Mouse (Mus musculus) G1E (cell line): ENCODE data around the gene Sp7. TPM values are rescaled to one million over a fixed set of nuclear protein-coding genes. Genes with fewer than 3 reads are reported as not detected.

Experiments used
- ATAC-seq: 2 replicates; pipeline ENCODE4 v1.8.0; 2016; ENCODE audit warnings: mild to moderate bottlenecking; ENCODE audit not compliant: insufficient number of reproducible peaks, poor library complexity, low FRiP score, severe bottlenecking; ENCODE audit errors: extremely low read depth
- DNase-seq: peaks from one replicate; pipeline ENCODE4 v3.0.0; 2012; ENCODE audit warnings: low spot score
- H3K27me3 ChIP-seq: 2 replicates; pipeline ENCODE4 v1.6.1; 2012; ENCODE audit warnings: mild to moderate bottlenecking, low read length, inconsistent platforms; ENCODE audit not compliant: insufficient read depth
- H3K36me3 ChIP-seq: replicated peaks from 2 replicates; pipeline ENCODE3; 2012; ENCODE audit warnings: mild to moderate bottlenecking, inconsistent platforms
- H3K4me1 ChIP-seq: 2 replicates; pipeline ENCODE4 v1.6.1; 2012; ENCODE audit warnings: low read depth, low read length, inconsistent platforms, mixed read lengths; ENCODE audit not compliant: insufficient read depth
- H3K4me3 ChIP-seq: 2 replicates; pipeline ENCODE4 v1.5.1; 2012; ENCODE audit warnings: low read depth, mild to moderate bottlenecking, inconsistent platforms, low read length, moderate library complexity, mixed read lengths
- H3K9me3 ChIP-seq: replicated peaks from 2 replicates; pipeline ENCODE4 v1.6.1; 2012; ENCODE audit warnings: inconsistent platforms
- CTCF ChIP-seq: IDR thresholded peaks from 2 replicates; pipeline ENCODE4 v1.5.1; 2012; ENCODE audit warnings: low read depth, low read length, inconsistent platforms, mixed read lengths
- GATA1 ChIP-seq: IDR thresholded peaks from 2 replicates; pipeline ENCODE4 v1.6.1; 2012; ENCODE audit warnings: borderline replicate concordance, low read length, inconsistent platforms, mixed read lengths
- GATA2 ChIP-seq: IDR thresholded peaks from 2 replicates; pipeline ENCODE4 v1.6.1; 2012; ENCODE audit warnings: low read depth, low read length, inconsistent platforms, borderline replicate concordance
- POLR2AphosphoS5 ChIP-seq: IDR thresholded peaks from 2 replicates; pipeline ENCODE4 v1.6.1; 2012; ENCODE audit warnings: low read depth, low read length, inconsistent platforms; ENCODE audit not compliant: insufficient replicate concordance
- TAL1 ChIP-seq: conservative IDR thresholded peaks from 2 replicates; pipeline ENCODE4 v1.6.1; 2012; ENCODE audit warnings: low read depth, low read length, inconsistent platforms, mixed read lengths
- polyA plus RNA-seq: library from polyadenylated mRNA; stranded (reverse); fragments of >175 nt; gene quantifications from 2 replicates; pipeline ENCODE4 v1.2.3, GENCODE M21; 2012
- total RNA-seq, 2 experiments: library from RNA; stranded (forward) in 1 of 2; stranded (reverse) in 1 of 2; fragments of 200-1000 nt in 1 of 2; fragments of >200 nt in 1 of 2; fragmentation: Nextera tagmentation in 1 of 2; gene quantifications; 2 replicates each; pipeline ENCODE4 v1.2.3; 2014 to 2017

Gene Sp7
- total and polyA plus RNA-seq, 3 experiments, result 0.16 TPM; not detected in 2

GRCm38 (mm10) chr15:102358126-102358525 is 8.9 kb downstream of the Sp7 start:
- Histone ChIP-seq H3K27me3 (peaks cover 77% of the 10 kb centered on the region), H3K4me3 (no peak overlapping the region), H3K4me1 (peaks cover 9% of the 10 kb centered on the region; the same call in 1 of the 2 replicates), H3K36me3 (no peaks in the 10 kb centered on the region), H3K9me3 (peaks cover 11% of the 10 kb centered on the region)
- no peak for DNase-seq
- no peak for ATAC-seq
- no peak for TF ChIP-seq CTCF
- no peak for TF ChIP-seq GATA2

GRCm38 (mm10) chr15:102356501-102357325 is 10.3 kb downstream of the Sp7 start:
- ATAC-seq, result no peak
- no peak overlapping the region for H3K4me3 ChIP-seq
- no peak for DNase-seq
- H3K36me3 ChIP-seq, result no peaks in the 10 kb centered on the region
- peaks cover 9% of the 10 kb centered on the region for H3K4me1 ChIP-seq
- peaks cover 11% of the 10 kb centered on the region for H3K9me3 ChIP-seq
- TF ChIP-seq GATA2, result no peak
- no peak for TF ChIP-seq POLR2AphosphoS5
- no peak for TF ChIP-seq TAL1
- TF ChIP-seq CTCF, result no peak
- TF ChIP-seq GATA1, result no peak
- H3K27me3 ChIP-seq, result peaks cover 65% of the 10 kb centered on the region

- ATAC-seq (no peak), DNase-seq (no peak)
- peaks cover 61% of the 10 kb centered on the region for H3K27me3 ChIP-seq
- peaks cover 11% of the 10 kb centered on the region for H3K9me3 ChIP-seq
- peaks cover 13% of the 10 kb centered on the region for H3K4me1 ChIP-seq
- no peak overlapping the region; the same call in 1 of the 2 replicates for H3K4me3 ChIP-seq
- no peaks in the 10 kb centered on the region for H3K36me3 ChIP-seq
- no peak for TF ChIP-seq GATA1
- TF ChIP-seq GATA2, result no peak
- no peak for TF ChIP-seq POLR2AphosphoS5
Measured at GRCm38 (mm10) chr15:102355871-102356441, 11.0 kb downstream of the Sp7 start.

- Histone ChIP-seq H3K4me1 (peaks cover 15% of the 10 kb centered on the region), H3K4me3 (no peak overlapping the region; the same call in 1 of the 2 replicates), H3K27me3 (peaks cover 59% of the 10 kb centered on the region), H3K36me3 (no peaks in the 10 kb centered on the region), H3K9me3 (peaks cover 11% of the 10 kb centered on the region)
- ATAC-seq (no peak), DNase-seq (no peak)
- TF ChIP-seq GATA1, result no peak
- TF ChIP-seq TAL1, result no peak
- TF ChIP-seq GATA2, result no peak
- TF ChIP-seq POLR2AphosphoS5, result no peak
- no peak for TF ChIP-seq CTCF
Measured at GRCm38 (mm10) chr15:102355134-102355870, 11.7 kb downstream of the Sp7 start.

GRCm38 (mm10) chr15:102353986-102354385 is 13.0 kb downstream of the Sp7 start:
- DNase-seq, result no peak
- H3K36me3 ChIP-seq, result peaks cover 3% of the 10 kb centered on the region
- H3K4me1 ChIP-seq, result peaks cover 20% of the 10 kb centered on the region
- H3K27me3 ChIP-seq, result peaks cover 46% of the 10 kb centered on the region
- no peak overlapping the region for H3K4me3 ChIP-seq
- peaks cover 11% of the 10 kb centered on the region for H3K9me3 ChIP-seq
- TF ChIP-seq CTCF (no peak), GATA1 (no peak), GATA2 (no peak), POLR2AphosphoS5 (no peak)
- no peak for ATAC-seq

GRCm38 (mm10) chr15:102352177-102352576 is 14.8 kb downstream of the Sp7 start:
- ATAC-seq (no peak), DNase-seq (no peak)
- H3K36me3 ChIP-seq, result peaks cover 16% of the 10 kb centered on the region
- peaks cover 22% of the 10 kb centered on the region for H3K4me1 ChIP-seq
- H3K4me3 ChIP-seq, result no peak overlapping the region
- H3K27me3 ChIP-seq, result peaks cover 29% of the 10 kb centered on the region
- H3K9me3 ChIP-seq, result peaks cover 11% of the 10 kb centered on the region
- TF ChIP-seq POLR2AphosphoS5, result no peak
- no peak for TF ChIP-seq TAL1
- TF ChIP-seq GATA2, result no peak
- TF ChIP-seq GATA1, result no peak
- no peak for TF ChIP-seq CTCF
